Mouse (Mus musculus): Measurements from ENCODE around the gene Mgat4a. TPM values are rescaled to one million over a fixed set of nuclear protein-coding genes. Genes with fewer than 3 reads are reported as not detected.
"Not testable (repeated sequence)": the region's sequence is repeated elsewhere in the genome, so short reads cannot be mapped to it uniquely, and the experiment has no call there.

Mgat4a gene
- polyA plus RNA-seq, 1 experiment from 2014 or later, result 5.0 TPM

DNA sequence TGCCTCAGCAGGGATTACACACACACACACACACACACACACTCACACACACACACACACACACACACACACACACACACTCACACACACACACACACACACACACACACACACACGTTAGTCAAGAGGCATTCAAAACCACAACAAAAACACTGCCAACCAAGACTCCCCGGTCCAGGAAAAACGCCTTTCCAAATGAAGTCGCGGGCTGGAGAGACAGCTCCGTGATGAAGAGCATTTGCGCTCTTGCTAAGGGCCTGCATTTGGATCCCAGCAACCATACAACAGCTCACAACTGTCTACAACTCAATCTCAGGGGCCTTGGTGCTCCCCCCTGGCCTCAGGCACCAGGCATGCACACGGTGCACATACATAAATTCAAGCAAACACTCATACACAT is 10.8 kb downstream of the Mgat4a start:
- 73% methylated on average over 7 of the region's 8 CpGs for WGBS
- ATAC-seq, result no peak

GRCm38 (mm10) chr1:37526257-37526656 is 14.6 kb downstream of the Mgat4a start:
- no peak for ATAC-seq
- no peak overlapping the region for H3K4me2 ChIP-seq
- no peaks in the 10 kb centered on the region for H3K27me3 ChIP-seq
- no peak overlapping the region for H3K9ac ChIP-seq
- H3K4me1 ChIP-seq, result peaks cover 4% of the 10 kb centered on the region; the same call in 1 of the 2 replicates
- H3K9me3 ChIP-seq (replicated peaks), result no peaks in the 10 kb centered on the region
- no peaks in the 10 kb centered on the region for H3K36me3 ChIP-seq (ENCODE audit: poor library complexity, severe bottlenecking)
- no peak overlapping the region for H3K27ac ChIP-seq
- no peak overlapping the region for H3K4me3 ChIP-seq

More for the DNA sequence above, 10.8 kb downstream of the Mgat4a start:
- H3K9me3 ChIP-seq (replicated peaks), result no peaks in the 10 kb centered on the region
- H3K4me2 ChIP-seq, result no peak overlapping the region
- no peaks in the 10 kb centered on the region for H3K36me3 ChIP-seq (ENCODE audit: poor library complexity, severe bottlenecking)
- no peak overlapping the region; the same call in 1 of the 2 replicates for H3K27ac ChIP-seq
- H3K4me1 ChIP-seq, result peaks cover 8% of the 10 kb centered on the region
- H3K4me3 ChIP-seq, result no peak overlapping the region
- no peak overlapping the region for H3K9ac ChIP-seq
- H3K27me3 ChIP-seq, result no peaks in the 10 kb centered on the region

- H3K4me3 ChIP-seq, result no peak overlapping the region
- H3K4me2 ChIP-seq, result no peak overlapping the region
- no peaks in the 10 kb centered on the region for H3K9me3 ChIP-seq (replicated peaks)
- H3K36me3 ChIP-seq (ENCODE audit: poor library complexity, severe bottlenecking), result no peaks in the 10 kb centered on the region
- no peak for ATAC-seq
- WGBS, result 90% methylated on average over 4 of the region's 4 CpGs
- no peaks in the 10 kb centered on the region for H3K4me1 ChIP-seq
- H3K9ac ChIP-seq, result no peak overlapping the region
- H3K27ac ChIP-seq, result no peak overlapping the region
- no peaks in the 10 kb centered on the region for H3K27me3 ChIP-seq
Observed at GRCm38 (mm10) chr1:37524669-37525068, 16.1 kb downstream of the Mgat4a start.

DNA sequence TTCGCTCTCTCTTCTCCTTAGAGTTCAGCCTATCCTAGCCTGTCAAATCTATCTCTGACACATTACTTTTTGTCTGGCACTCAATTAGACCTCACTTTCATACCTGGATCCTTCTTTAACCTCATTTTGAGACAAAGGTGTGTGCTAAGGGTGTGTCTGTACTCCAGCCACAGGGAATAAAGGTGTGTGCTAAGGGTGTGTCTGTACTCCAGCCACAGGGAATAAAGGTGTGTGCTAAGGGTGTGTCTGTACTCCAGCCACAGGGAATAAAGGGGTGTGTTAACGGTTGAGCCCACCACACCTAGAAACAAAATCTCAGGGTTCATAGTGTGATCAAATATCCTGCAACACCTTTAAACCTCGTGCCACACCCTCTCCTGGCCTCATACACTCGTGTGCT is 16.7 kb downstream of the Mgat4a start:
- WGBS, result 89% methylated on average over 4 of the region's 4 CpGs
- not testable (repeated sequence) for H3K9ac ChIP-seq; H3K27ac ChIP-seq; H3K4me2 ChIP-seq; H3K36me3 ChIP-seq (ENCODE audit: poor library complexity, severe bottlenecking); H3K9me3 ChIP-seq (replicated peaks); ATAC-seq; H3K4me3 ChIP-seq; H3K4me1 ChIP-seq; H3K27me3 ChIP-seq

DNA sequence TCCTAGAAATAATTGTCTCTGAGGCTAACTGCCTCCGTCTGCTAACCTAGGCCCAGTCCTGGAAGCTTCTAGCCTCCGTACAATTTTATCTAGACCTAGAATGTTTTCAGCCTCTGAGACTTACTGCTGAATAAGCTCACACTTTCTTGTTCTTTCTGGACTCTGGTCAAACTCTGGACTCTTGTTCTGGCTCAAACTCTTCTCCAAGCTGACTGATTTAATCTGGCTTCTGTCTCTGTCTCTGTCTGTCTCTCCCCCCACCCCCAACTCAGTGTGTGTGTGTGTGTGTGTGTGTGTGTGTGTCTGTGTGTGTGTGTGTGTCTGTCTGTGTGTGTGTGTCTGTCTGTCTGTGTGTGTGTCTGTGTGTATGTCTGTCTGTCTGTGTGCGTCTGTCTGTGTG is 17.3 kb downstream of the Mgat4a start:
- not testable (repeated sequence) for H3K27me3 ChIP-seq; ATAC-seq; H3K4me3 ChIP-seq; H3K9ac ChIP-seq; H3K27ac ChIP-seq; H3K4me1 ChIP-seq; H3K9me3 ChIP-seq (replicated peaks); H3K36me3 ChIP-seq (ENCODE audit: poor library complexity, severe bottlenecking); H3K4me2 ChIP-seq
- WGBS, result 88% methylated on average over 3 of the region's 3 CpGs

- 91% methylated on average over 5 of the region's 5 CpGs for WGBS
- no peak overlapping the region for H3K4me2 ChIP-seq
- no peaks in the 10 kb centered on the region for H3K27me3 ChIP-seq
- H3K36me3 ChIP-seq (ENCODE audit: poor library complexity, severe bottlenecking), result no peaks in the 10 kb centered on the region
- no peaks in the 10 kb centered on the region for H3K9me3 ChIP-seq (replicated peaks)
- H3K9ac ChIP-seq, result no peak overlapping the region
- no peak for ATAC-seq
- H3K4me1 ChIP-seq, result no peaks in the 10 kb centered on the region
- H3K27ac ChIP-seq, result no peak overlapping the region
- H3K4me3 ChIP-seq, result no peak overlapping the region
Observed at GRCm38 (mm10) chr1:37522101-37522500, 18.7 kb downstream of the Mgat4a start.

- WGBS, result 89% methylated on average over 4 of the region's 4 CpGs
- ATAC-seq, result no peak
- no peak overlapping the region for H3K9ac ChIP-seq
- no peaks in the 10 kb centered on the region for H3K27me3 ChIP-seq
- no peak overlapping the region for H3K4me3 ChIP-seq
- H3K9me3 ChIP-seq (replicated peaks), result no peaks in the 10 kb centered on the region
- no peak overlapping the region for H3K4me2 ChIP-seq
- no peak overlapping the region for H3K27ac ChIP-seq
- H3K4me1 ChIP-seq, result no peaks in the 10 kb centered on the region
- no peaks in the 10 kb centered on the region for H3K36me3 ChIP-seq (ENCODE audit: poor library complexity, severe bottlenecking)
Observed at GRCm38 (mm10) chr1:37518791-37519190, 22.0 kb downstream of the Mgat4a start.

GRCm38 (mm10) chr1:37518124-37518720 is 22.6 kb downstream of the Mgat4a start:
- ATAC-seq, result no peak
- no peak overlapping the region for H3K4me3 ChIP-seq
- no peaks in the 10 kb centered on the region for H3K36me3 ChIP-seq (ENCODE audit: poor library complexity, severe bottlenecking)
- no peak overlapping the region for H3K4me2 ChIP-seq
- no peak overlapping the region for H3K9ac ChIP-seq
- no peak overlapping the region for H3K27ac ChIP-seq
- peaks cover 2% of the 10 kb centered on the region for H3K4me1 ChIP-seq
- 84% methylated on average over 4 of the region's 4 CpGs for WGBS
- no peaks in the 10 kb centered on the region for H3K27me3 ChIP-seq
- H3K9me3 ChIP-seq (replicated peaks), result no peaks in the 10 kb centered on the region

DNA sequence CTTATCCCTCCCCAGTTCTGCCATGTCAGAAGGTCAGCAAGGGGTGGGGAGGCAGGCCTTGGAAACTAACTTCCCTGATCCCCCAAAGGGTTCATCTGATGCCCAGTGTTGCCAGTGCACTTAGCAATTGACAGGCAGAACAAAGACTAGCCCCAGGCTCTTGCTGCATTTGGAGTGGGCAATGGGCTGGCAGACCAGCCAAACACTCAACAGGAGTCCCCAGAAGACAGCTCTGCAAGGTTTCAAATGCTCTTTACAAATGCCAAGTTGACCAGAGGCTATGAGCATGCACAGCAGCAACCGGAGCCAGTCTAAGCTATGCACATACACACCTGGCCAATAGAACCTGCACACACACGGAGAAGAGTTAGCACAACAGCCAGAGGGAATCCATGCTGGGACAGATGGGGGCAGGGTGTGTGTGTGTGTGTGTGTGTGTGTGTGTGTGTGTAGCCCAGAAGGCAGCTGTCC is 27.8 kb downstream of the Mgat4a start:
- ATAC-seq, result no peak
- no peaks in the 10 kb centered on the region for H3K9me3 ChIP-seq (replicated peaks)
- peaks cover 16% of the 10 kb centered on the region for H3K4me1 ChIP-seq
- no peaks in the 10 kb centered on the region for H3K36me3 ChIP-seq (ENCODE audit: poor library complexity, severe bottlenecking)
- H3K27me3 ChIP-seq, result no peaks in the 10 kb centered on the region
- no peak overlapping the region for H3K9ac ChIP-seq
- no peak overlapping the region for H3K27ac ChIP-seq
- WGBS, result 90% methylated on average over 2 of the region's 2 CpGs
- H3K4me3 ChIP-seq, result no peak overlapping the region
- H3K4me2 ChIP-seq, result no peak overlapping the region

DNA sequence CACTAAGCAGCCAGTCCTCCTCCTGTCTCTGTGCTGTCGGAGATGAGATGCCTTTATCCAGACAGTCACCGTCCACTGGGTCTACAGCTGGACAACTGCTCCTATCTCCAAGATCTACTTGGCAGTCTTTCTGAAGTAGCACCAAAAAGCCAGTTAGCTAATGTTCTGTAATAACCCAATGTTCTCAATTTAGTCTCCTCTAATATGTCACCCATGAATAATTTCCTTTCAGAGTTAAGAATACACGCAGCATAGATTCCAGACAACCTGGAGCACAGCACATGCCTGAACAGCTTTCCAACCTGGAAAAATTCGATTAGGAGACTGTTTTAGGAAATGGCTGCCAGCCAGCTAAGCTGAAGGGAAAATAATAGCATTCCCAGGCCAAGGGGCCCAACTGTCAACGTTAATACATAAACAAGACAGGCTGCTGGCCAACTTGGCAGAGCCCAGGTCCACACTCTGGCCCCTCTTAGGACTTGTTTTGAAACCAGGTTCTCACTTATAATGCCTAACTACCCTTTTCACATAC is 28.6 kb downstream of the Mgat4a start:
- Histone ChIP-seq H3K27ac (no peak overlapping the region), H3K4me2 (no peak overlapping the region), H3K36me3 (ENCODE audit: poor library complexity, severe bottlenecking) (no peaks in the 10 kb centered on the region), H3K27me3 (no peaks in the 10 kb centered on the region), H3K4me3 (no peak overlapping the region), H3K4me1 (peaks cover 16% of the 10 kb centered on the region), H3K9ac (no peak overlapping the region), H3K9me3 (replicated peaks) (no peaks in the 10 kb centered on the region)
- ATAC-seq, result peak; percentile 45; the same call in 1 of the 2 replicates
- 26% methylated on average over 5 of the region's 5 CpGs for WGBS

DNA sequence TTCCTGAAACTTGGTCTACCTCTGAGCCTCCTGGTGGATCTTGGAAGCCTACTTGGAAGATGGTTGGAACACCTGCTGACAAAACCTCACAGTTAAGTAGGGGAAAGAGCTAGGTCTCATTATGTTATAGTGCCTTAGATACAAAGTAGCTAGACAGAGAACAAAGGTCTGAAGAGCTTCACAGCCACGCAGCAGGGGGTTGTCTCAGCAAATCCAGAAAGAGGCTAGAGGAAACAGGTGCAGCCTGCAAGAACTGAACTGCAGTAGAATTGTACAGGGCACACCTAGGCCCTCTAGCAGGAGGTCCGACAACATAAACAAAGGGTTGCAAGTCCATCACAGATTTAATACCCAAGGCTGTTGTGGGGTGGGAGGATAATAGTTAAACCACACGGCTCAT is 30.6 kb downstream of the Mgat4a start:
- no peaks in the 10 kb centered on the region for H3K27me3 ChIP-seq
- no peak overlapping the region for H3K9ac ChIP-seq
- WGBS, result 74% methylated on average over 3 of the region's 3 CpGs
- H3K4me2 ChIP-seq, result no peak overlapping the region
- H3K36me3 ChIP-seq (ENCODE audit: poor library complexity, severe bottlenecking), result no peaks in the 10 kb centered on the region
- H3K4me3 ChIP-seq, result no peak overlapping the region
- ATAC-seq, result no peak
- no peak overlapping the region for H3K27ac ChIP-seq
- H3K9me3 ChIP-seq (replicated peaks), result no peaks in the 10 kb centered on the region; the same call in 1 of the 2 replicates
- peaks cover 16% of the 10 kb centered on the region for H3K4me1 ChIP-seq

DNA sequence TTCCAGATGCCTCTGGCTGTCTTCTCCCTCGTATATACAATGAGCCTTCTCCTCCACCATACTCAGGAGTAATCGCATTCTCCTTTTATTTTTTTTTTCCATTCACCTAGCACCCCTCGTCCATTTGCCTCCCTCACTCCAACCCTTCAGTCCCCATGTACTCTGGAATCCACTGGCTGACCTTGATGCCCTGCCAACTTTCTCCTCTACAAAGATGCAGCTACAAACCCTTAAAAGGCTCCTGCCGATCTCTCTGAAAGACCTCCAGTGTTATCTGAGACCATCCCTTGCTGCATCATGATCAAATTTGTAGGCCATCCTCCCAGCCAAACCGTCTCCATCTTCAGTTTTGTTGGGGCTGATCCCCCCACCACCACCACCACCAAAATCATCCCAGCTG is 31.4 kb downstream of the Mgat4a start:
- Histone ChIP-seq H3K4me3 (no peak overlapping the region), H3K9ac (no peak overlapping the region), H3K27me3 (no peaks in the 10 kb centered on the region), H3K36me3 (ENCODE audit: poor library complexity, severe bottlenecking) (no peaks in the 10 kb centered on the region), H3K9me3 (replicated peaks) (no peaks in the 10 kb centered on the region; the same call in 1 of the 2 replicates), H3K4me2 (no peak overlapping the region), H3K4me1 (peaks cover 16% of the 10 kb centered on the region), H3K27ac (no peak overlapping the region)
- 89% methylated on average over 5 of the region's 5 CpGs for WGBS
- ATAC-seq, result no peak

DNA sequence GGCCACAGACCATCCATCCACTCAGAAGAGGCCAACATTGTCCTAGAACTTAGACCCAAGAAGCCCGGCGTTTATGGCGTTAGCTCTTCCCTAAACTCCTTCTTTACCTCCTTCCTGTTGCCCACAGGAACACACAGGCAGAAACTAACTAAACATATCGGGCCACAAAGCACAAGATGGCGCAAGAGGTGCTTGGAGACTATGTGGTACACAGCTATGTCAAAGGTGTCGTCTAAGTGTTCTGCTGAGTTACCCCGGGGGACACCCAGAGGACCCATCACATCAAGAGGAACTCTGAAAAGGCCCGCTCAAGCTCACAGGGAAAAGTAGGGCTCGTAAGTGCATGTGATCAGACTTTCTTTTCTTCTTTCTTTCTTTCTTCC is 35.5 kb downstream of the Mgat4a start:
- ATAC-seq, result no peak
- WGBS, result 97% methylated on average over 9 of the region's 9 CpGs

More for the DNA sequence above, 35.5 kb downstream of the Mgat4a start:
- Histone ChIP-seq H3K9me3 (replicated peaks) (no peaks in the 10 kb centered on the region; the same call in 1 of the 2 replicates), H3K9ac (no peak overlapping the region), H3K27ac (no peak overlapping the region), H3K27me3 (no peaks in the 10 kb centered on the region), H3K4me2 (no peak overlapping the region), H3K4me3 (no peak overlapping the region), H3K4me1 (no peaks in the 10 kb centered on the region), H3K36me3 (ENCODE audit: poor library complexity, severe bottlenecking) (no peaks in the 10 kb centered on the region)
